Mouse (Mus musculus) megakaryocyte, embryonic 14.5 days (primary cell): ENCODE measurements at regions not wholly inside any gene's neighbourhood (a gene's known extent, or its start where the extent isn't known, plus 50 kb on each side); places are given as distances from the start of the nearest gene placed in this dataset.

ENCODE experiments used
- FLI1 ChIP-seq: IDR thresholded peaks from 2 replicates; pipeline ENCODE4 v1.6.1; 2012; ENCODE audit warnings: low read length, inconsistent platforms, mixed read lengths
- GATA1 ChIP-seq: IDR thresholded peaks from 3 replicates; pipeline ENCODE4 v1.6.1; 2012; ENCODE audit warnings: mixed read lengths, low read length, inconsistent platforms, borderline replicate concordance

DNA sequence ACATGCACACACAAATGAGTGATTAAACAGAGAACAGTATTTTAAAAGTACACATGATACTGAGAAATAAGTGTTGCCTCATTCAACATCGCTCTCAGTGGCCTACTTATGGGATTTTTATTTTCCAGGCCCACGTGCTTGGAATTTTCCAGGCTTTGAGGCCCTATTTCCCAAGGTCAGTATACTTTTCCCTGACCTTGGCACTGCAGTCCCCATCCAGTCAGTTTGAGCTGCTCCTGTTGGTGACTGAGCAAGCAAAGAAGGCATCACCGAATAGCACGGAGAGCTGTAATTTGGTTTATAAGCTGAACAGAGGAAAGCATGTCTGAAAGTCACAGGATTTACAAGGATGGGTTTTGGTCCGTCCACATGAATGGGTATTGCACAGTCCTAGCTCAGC lies 61.4 kb upstream of the Arhgap5 start:
- no peak for TF ChIP-seq FLI1
- no peak for TF ChIP-seq GATA1
